Mouse (Mus musculus): ENCODE measurements at regions not wholly inside any gene's neighbourhood (a gene's known extent, or its start where the extent isn't known, plus 50 kb on each side); places are given as distances from the start of the nearest gene placed in this dataset.

- TF ChIP-seq CTCF (IDR thresholded peaks at IDR 0.05; ENCODE audit: low read depth, low read length) (no peak), POLR2A (IDR thresholded peaks at IDR 0.05; ENCODE audit: extremely low read depth, insufficient read depth, low read length) (no peak)
Observed at GRCm38 (mm10) chr3:129069676-129070075, 130.0 kb upstream of the Pitx2 start.
